Mouse (Mus musculus) c-Kit-positive CD71-positive TER-119-positive erythroid progenitor cells, embryonic 14.5 days (primary cell): ENCODE results near the gene Tut1.

Experiments used
- DNase-seq: peaks from one replicate; pipeline ENCODE4 v3.0.0-alpha.2; 2013; ENCODE audit warnings: low spot score

The Tut1 gene

GRCm38 (mm10) chr19:8953135-8954039 is at the start of gene Tut1:
Gene Tut1, plus strand, starts transcription at chr19:8953847.
- peak; percentile 93 for DNase-seq

GRCm38 (mm10) chr19:8908531-8908930 is 45.1 kb upstream of the Tut1 start:
- no peak for DNase-seq

- no peak for DNase-seq
Measured at GRCm38 (mm10) chr19:8911810-8912209, 41.8 kb upstream of the Tut1 start.

GRCm38 (mm10) chr19:8914212-8914611 is 39.4 kb upstream of the Tut1 start:
- no peak for DNase-seq

- DNase-seq, result no peak
Measured at GRCm38 (mm10) chr19:8919000-8919399, 34.6 kb upstream of the Tut1 start.

GRCm38 (mm10) chr19:8919684-8920072 is 34.0 kb upstream of the Tut1 start:
- no peak for DNase-seq

- DNase-seq, result peak; percentile 90
Measured at GRCm38 (mm10) chr19:8920073-8920736, 33.4 kb upstream of the Tut1 start, which contains the start of gene B3gat3. Gene B3gat3, plus strand, starts transcription at chr19:8920374.

- DNase-seq, result peak; percentile 75
Measured at GRCm38 (mm10) chr19:8920836-8921291, 32.8 kb upstream of the Tut1 start.

GRCm38 (mm10) chr19:8921741-8922140 is 31.9 kb upstream of the Tut1 start:
- DNase-seq, result no peak

GRCm38 (mm10) chr19:8926766-8927165 is 26.9 kb upstream of the Tut1 start:
- no peak for DNase-seq

GRCm38 (mm10) chr19:8927891-8928525 is 25.6 kb upstream of the Tut1 start:
- DNase-seq, result no peak

- no peak for DNase-seq
Measured at GRCm38 (mm10) chr19:8928689-8929223, 24.9 kb upstream of the Tut1 start.

- peak; percentile 82 for DNase-seq
Measured at GRCm38 (mm10) chr19:8929224-8930088, 24.2 kb upstream of the Tut1 start, which contains the start of the genes Rom1 and Eml3. Gene Rom1, minus strand, starts transcription at chr19:8929356. Gene Eml3, plus strand, starts transcription at chr19:8929552.

GRCm38 (mm10) chr19:8930117-8930516 is 23.5 kb upstream of the Tut1 start:
- no peak for DNase-seq

GRCm38 (mm10) chr19:8930771-8931170 is 22.9 kb upstream of the Tut1 start:
- DNase-seq, result no peak

- DNase-seq, result no peak
Measured at GRCm38 (mm10) chr19:8936736-8937135, 16.9 kb upstream of the Tut1 start.

GRCm38 (mm10) chr19:8940526-8941133 is 13.0 kb upstream of the Tut1 start:
- no peak for DNase-seq

GRCm38 (mm10) chr19:8941136-8941514 is 12.5 kb upstream of the Tut1 start:
- no peak for DNase-seq

GRCm38 (mm10) chr19:8941515-8942217 is 12.0 kb upstream of the Tut1 start, which contains the start of gene Mta2:
Gene Mta2, plus strand, starts transcription at chr19:8941875.
- DNase-seq, result peak; percentile 95
